Mouse (Mus musculus) CH12F3 (cell line): Measurements from ENCODE around the gene Lgals1.
"Not testable (repeated sequence)": the region's sequence is repeated elsewhere in the genome, so short reads cannot be mapped to it uniquely, and the experiment has no call there.

ENCODE experiments used
- in situ Hi-C: fragments of 300-500 bp; cut with MboI; formaldehyde crosslinking; loops from 2 replicates; pipeline ENCODE4 v1.14.3; 2020; ENCODE audit warnings: low sequenced_read_pairs

Lgals1 gene

GRCm38 (mm10) chr15:78926021-78926919 lies at the start of gene Lgals1:
Lgals1 (plus strand) TSS chr15:78926725.
- in situ Hi-C loops = no loop called here

GRCm38 (mm10) chr15:78876991-78877809 lies 49.3 kb upstream of the Lgals1 start, which contains the start of gene Gga1:
Gga1 (plus strand) TSS chr15:78877190.
- in situ Hi-C loops = no loop called here

DNA sequence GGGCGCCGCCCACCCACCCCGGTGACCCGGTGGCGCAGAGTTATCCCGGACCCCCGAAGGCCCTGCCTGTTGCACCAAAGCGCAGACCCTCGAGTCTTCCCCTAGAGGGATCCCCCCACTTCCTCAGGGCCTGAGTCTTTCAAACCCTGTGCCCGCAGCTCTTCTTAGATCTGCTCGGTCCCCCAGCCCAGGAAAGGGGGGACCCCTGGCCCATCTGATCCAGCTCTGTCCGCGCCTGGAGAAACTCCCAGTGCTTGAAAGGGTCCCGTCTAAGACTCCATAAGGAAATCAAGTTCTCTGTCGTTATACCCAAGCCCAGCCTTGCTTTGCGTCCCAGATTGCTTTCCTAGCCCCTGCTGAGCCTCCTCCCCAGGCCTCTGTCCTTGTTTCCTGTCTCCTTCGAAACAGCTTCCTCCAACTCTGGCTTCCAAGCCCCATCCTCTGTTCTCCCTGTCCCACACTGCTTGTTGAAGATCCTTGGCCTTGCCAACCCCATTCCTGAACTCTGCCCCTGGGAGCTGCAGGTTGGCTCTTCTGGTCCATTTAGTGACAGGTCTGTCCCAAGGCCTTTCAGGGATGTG lies 48.6 kb upstream of the Lgals1 start:
- in situ Hi-C loops = no loop called here

GRCm38 (mm10) chr15:78878792-78879516 lies 47.6 kb upstream of the Lgals1 start:
- in situ Hi-C loops = not testable (repeated sequence)

GRCm38 (mm10) chr15:78880432-78880831 lies 46.1 kb upstream of the Lgals1 start:
- in situ Hi-C loops = no loop called here

DNA sequence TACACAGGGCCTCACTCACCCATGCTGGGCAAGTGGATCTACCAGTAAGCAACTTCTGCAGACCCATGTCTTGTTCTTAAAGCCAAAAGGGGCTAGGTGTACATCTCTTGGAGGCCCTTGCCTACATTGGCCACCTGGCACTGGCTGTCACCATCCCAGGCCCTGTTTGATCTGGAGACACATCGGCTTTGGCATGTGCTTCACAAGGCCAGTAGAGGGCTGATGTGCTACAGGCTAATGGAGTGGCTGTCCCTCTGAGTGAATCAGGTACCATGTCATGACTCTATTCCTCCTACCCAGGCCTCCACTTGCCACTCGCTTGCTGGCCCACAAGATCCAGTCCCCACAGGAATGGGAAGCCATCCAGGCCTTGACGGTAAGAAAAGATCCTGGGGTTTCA lies 44.7 kb upstream of the Lgals1 start:
- in situ Hi-C loops = no loop called here

- in situ Hi-C loops = no loop called here
Measured at GRCm38 (mm10) chr15:78889401-78889853, 37.1 kb upstream of the Lgals1 start.

DNA sequence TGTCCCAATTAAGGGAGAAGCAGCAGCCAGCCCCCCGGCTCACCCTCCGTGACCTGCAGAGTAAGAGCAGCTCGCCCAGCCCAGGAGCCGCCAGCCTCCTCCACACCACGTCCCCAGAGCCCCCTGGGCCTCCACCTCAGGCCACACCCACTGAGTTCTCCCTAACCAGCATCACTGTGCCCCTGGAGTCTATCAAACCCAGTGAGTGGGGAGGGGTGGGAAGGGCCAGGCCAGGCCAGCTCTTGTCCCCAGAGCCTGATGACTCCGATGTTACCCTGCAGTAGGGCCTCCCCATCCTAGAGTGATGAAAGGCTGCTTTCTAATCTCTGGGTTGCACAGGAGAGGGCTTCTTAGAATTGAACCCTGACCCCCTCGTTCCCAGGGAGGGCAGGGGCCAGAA lies 34.1 kb upstream of the Lgals1 start:
- in situ Hi-C loops = no loop called here

DNA sequence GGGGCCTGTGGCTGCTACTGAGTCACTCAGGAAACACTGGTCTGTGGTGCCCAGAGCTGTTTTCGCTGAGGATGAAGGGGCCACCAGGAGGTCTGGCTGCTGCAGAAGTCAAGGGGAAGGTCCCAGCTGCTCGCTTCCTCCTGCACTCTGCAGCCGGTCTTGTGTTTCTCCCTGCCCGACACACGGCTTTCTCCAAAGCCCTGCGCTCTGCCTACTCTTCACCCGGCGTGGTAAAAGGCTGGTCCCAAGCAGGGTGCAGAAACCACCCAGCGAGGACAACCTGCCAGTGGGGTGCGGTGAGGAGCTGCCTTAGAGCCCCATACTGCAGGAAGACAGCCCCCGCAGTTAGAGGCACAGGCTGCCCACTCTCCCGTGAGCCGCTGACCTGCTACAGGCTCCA lies 31.8 kb upstream of the Lgals1 start:
- in situ Hi-C loops = no loop called here

DNA sequence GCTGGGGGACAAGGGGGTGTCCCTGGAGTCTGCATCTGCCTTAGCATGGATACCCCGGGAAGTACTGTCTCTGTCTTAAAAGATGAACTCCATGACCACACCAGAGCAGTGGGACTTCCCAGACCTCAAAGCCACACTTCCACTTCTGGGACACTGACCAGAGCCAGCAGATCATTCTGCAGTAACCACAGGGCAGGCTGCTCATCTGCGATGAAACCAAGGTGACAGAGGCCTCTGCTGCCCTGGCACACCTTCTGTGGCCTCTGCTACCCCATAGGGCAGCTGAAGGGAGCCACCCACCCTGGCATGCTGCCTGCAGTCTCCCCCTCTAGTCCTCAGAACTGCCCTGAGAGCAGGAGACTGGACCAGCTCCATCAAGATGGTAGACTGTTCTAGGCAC lies 30.8 kb upstream of the Lgals1 start:
- in situ Hi-C loops = no loop called here

DNA sequence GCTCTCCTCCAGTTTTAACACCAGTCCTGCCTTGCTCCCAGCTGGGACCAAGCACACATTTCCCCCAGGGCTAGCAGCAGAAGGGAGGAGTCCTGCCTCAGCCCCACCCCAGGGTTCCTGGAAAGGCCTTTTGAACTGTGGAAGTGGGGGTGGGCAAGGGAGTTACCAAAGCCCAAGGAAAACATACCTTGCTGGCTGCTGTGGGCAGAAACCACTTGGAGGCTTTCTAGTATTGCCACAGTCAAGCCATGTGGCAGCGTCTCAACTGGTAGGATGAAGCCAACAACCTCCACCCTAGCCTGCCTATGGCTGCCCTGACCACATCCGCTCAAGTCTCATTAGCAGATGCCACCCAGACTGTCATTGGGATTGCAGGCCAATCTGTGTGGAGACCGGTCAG lies 30.4 kb upstream of the Lgals1 start:
- in situ Hi-C loops = no loop called here

DNA sequence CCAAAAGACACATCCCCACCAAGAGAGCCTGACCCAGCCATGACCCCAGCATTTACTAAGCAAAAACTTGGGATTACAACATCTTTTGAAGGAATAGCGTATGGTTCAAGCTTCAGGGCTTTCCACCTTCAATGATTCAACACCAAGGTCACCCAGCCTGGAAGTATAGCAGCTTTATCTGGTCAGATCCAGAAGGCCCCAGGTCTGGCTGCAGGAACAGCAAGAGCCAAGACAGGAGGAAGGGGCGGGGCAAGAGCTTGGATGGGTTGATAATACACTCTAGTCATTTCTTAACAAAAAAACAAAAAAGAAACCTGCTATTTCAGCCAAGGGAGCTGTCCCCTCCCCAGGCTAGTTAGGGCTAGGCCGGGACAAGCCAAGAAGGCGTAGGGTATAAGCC lies 29.0 kb upstream of the Lgals1 start:
- in situ Hi-C loops = no loop called here

DNA sequence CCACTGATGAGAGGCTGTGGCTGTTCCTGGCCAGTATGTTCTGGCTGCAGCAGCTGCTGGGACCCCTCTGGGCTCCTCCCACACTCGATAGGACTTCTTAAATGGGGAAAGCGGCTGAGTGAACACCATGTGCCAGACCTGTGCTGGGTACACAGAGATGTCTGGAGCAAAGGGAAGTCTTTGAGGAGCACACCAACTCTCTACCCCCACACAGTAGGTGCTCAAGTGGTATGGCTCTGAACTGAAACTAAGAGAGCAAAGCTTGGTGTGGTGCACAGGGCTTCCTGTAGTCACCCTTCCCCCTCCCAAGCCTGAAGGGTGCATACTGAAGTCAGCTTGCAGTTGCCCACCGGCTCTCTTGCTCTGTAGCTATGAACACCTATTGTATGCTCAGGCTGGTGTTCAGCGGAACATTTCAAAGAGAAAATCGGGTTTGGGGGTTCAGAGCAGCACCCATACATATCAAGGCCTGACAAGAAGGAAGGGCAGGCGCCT lies 28.0 kb upstream of the Lgals1 start:
- in situ Hi-C loops = no loop called here

- in situ Hi-C loops = no loop called here
Measured at GRCm38 (mm10) chr15:78899409-78899739, 27.2 kb upstream of the Lgals1 start, which contains the start of gene Gm49510. Gm49510 (plus strand) TSS chr15:78899667.

GRCm38 (mm10) chr15:78899740-78900584 lies 26.6 kb upstream of the Lgals1 start, which contains the start of gene Sh3bp1:
Sh3bp1 (plus strand) TSS chr15:78899768.
- in situ Hi-C loops = no loop called here

DNA sequence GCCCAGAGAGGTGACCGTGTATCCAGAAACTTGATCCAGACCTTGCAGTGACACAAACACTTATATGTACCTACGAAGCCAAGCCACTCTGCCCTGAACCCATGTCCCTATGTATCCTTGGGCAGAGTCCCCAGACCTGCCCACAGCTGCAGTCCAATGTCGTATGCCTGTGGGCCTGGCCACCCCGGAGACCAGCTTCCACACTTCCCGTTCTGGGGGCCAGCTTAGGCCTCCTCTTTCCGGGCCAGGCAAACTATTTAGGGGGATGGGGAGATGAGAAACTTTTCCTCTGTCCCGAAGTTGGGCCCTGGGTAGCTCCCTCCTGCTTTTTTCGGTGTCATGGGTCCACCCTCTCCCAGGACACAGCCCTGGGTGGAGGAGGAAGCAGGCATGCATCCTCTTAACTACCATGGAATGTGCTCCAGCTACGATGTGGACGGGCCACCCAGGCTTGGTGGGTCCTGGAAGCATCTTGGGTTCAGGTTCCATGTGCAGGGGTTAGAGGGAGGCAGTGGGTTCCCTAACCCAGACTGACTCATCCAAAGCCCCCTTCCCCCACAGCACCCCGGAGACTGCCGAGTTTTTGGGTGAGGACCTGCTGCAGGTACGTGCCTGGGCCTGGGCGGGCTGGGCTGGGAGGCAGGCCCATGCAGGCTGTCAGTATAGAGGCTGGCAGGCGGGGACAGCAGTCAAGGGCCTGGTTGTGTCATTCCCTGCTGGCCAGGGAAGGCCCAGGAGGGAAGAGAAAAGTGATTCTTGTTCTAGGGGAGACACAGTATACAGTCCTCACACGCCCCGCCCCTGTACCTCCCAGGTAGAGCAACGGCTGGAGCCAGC lies 25.7 kb upstream of the Lgals1 start:
- in situ Hi-C loops = no loop called here

GRCm38 (mm10) chr15:78901422-78901789 lies 25.1 kb upstream of the Lgals1 start:
- in situ Hi-C loops = no loop called here

- in situ Hi-C loops = no loop called here
Measured at GRCm38 (mm10) chr15:78903243-78903642, 23.3 kb upstream of the Lgals1 start.

DNA sequence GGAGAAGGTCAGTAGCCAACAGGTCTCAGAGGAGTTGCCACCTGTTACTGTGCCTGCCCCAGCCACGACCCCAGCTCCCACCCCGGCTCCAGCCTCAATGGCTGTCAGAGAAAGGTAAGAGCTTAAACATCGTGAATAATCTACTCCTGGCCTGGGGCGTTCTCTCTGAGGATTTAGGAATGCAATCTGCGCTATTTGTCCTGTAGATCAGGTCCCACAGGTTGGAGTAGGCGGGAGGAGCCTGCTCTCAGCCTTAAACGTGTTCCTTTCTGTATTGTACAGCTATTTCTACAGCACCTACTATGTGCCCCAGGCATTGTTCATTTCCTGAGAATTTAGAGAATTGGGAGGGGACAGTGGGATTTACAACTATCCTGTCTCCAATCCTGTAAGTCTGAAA lies 18.1 kb upstream of the Lgals1 start:
- in situ Hi-C loops = no loop called here
